Mouse (Mus musculus) midbrain, embryonic 11.5 days (tissue): ENCODE results near the gene Scarb1. TPM values are rescaled to one million over a fixed set of nuclear protein-coding genes. Genes with fewer than 3 reads are reported as not detected.

ENCODE experiments used
- ATAC-seq: fragments of 200-750 bp; cut with Nextera tagmentation; 2 replicates; pipeline ENCODE4 v1.8.0; 2017; ENCODE audit warnings: moderate TSS enrichment, moderate library complexity; ENCODE audit not compliant: low FRiP score
- DNase-seq: peaks from one replicate; pipeline ENCODE4 v3.0.0; 2015; ENCODE audit warnings: low spot score; ENCODE audit errors: missing footprints
- H3K27ac ChIP-seq: fragments of 300-500 bp; sonication (generic); 2 replicates; pipeline ENCODE4 v1.5.1; 2014; ENCODE audit warnings: low read depth, low read length
- H3K27me3 ChIP-seq: fragments of 300-500 bp; sonication (generic); 2 replicates; pipeline ENCODE4 v1.6.1; 2014; ENCODE audit warnings: mild to moderate bottlenecking, low read length, moderate library complexity, mixed read lengths; ENCODE audit not compliant: control insufficient read depth, insufficient read depth
- H3K36me3 ChIP-seq: fragments of 300-500 bp; sonication (generic); 2 replicates; pipeline ENCODE4 v1.6.1; 2014; ENCODE audit warnings: mild to moderate bottlenecking, low read length, moderate library complexity, mixed read lengths; ENCODE audit not compliant: control insufficient read depth, insufficient read depth
- H3K4me1 ChIP-seq: fragments of 300-500 bp; sonication (generic); 2 replicates; pipeline ENCODE4 v1.6.1; 2014; ENCODE audit warnings: low read length; ENCODE audit not compliant: control insufficient read depth, insufficient read depth
- H3K4me2 ChIP-seq: fragments of 300-500 bp; sonication (generic); 2 replicates; pipeline ENCODE4 v1.6.1; 2014; ENCODE audit warnings: mild to moderate bottlenecking, moderate library complexity
- H3K4me3 ChIP-seq: fragments of 300-500 bp; sonication (generic); 2 replicates; pipeline ENCODE4 v1.5.1; 2014; ENCODE audit warnings: low read depth, low read length
- H3K9ac ChIP-seq: fragments of 300-500 bp; sonication (generic); 2 replicates; pipeline ENCODE4 v1.6.1; 2014; ENCODE audit warnings: low read length
- H3K9me3 ChIP-seq: fragments of 300-500 bp; sonication (generic); 2 replicates; pipeline ENCODE4 v1.6.1; 2016; ENCODE audit warnings: low read length; ENCODE audit not compliant: control insufficient read depth
- WGBS: fragments of 180-500 bp; shearing (Covaris S2); extraction: QIAGEN DNeasy Blood & Tissue Kit; methylation state at CpG from one replicate; pipeline ENCODE4 v1.1.7; 2014; 5-methylcytosine and 5-hydroxymethylcytosine counted together
- polyA plus RNA-seq: library from polyadenylated mRNA; unstranded; fragments of >200 nt; fragmentation: Nextera tagmentation; extraction: Ambion mirVana; gene quantifications from 2 replicates; pipeline ENCODE4 v1.2.1, GENCODE M21; 2014

The Scarb1 gene
- polyA plus RNA-seq, 1 experiment from 2014 or later: 26.0 TPM

DNA sequence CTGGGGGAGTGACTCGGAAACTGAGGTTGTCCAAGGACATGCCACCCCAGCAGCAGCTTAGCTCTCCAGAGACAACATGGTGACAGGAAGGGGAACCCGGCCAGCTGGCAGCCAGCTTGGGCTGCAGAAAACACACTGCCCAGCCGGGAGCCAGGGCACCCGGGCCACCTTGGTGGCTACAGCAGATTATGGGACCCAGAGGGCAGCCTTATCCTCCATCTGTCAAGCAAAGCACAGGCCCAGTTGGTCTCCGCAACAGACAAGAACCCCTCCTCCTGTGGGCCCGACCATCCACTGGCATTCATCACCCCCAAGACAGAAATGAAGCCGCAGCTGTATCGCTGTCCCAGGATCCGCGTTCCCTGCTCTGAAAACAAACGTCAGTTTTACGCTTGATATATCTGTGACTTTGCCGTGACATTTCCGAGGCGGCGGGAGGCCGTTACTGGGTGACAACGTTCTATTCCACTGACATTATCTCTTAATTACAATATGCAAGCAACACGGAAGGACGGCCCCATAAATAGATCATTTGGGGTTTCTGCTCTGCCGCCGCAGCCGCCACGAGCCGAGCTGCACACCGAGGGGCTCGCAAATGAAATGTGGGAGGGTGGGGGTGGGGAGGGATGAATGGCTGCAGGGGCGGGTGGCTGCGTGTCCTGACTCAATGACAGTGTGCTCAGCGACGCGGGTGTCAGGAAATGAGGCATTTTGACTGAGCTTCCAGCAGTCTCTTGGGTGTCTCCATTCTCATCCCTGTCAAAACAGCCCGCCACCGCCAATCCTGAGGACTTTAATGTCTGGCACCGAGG, 73.5 kb downstream of the Scarb1 start:
- H3K4me2 ChIP-seq: no peak overlapping the region
- H3K27ac ChIP-seq: peak overlapping the region; percentile 1; the same call in 1 of the 2 replicates
- WGBS: 64% methylated on average over 35 of the region's 35 CpGs
- H3K4me3 ChIP-seq: no peak overlapping the region
- H3K27me3 ChIP-seq: no peaks in the 10 kb centered on the region
- ATAC-seq (peak; percentile 4; the same call in 1 of the 2 replicates), DNase-seq (no peak)
- H3K36me3 ChIP-seq: no peaks in the 10 kb centered on the region
- H3K4me1 ChIP-seq: 0 out of 2 replicates have a peak, but pooled peaks cover 2% of the 10 kb centered on the region
- H3K9ac ChIP-seq: no peak overlapping the region
- H3K9me3 ChIP-seq: no peaks in the 10 kb centered on the region

DNA sequence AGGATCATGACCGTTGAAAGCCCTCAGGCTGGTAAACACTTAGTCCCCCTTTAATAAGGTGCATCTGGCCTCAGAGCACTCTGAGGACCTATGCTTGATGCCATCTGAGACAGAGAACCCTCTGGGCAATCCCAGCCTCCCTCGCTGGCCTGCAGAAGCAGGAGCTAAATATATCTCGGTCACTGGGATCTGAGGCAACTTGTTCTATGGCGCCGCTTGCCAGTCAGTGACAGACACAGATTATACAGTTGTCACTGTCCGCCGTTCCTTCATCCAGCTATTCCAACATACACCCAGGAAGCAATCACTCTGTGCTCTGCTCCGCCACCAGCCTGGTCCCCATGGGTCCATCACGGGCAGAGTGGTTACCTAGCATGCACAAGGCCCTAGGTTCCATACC, 74.8 kb downstream of the Scarb1 start:
- 94% methylated on average over 9 of the region's 9 CpGs for WGBS

DNA sequence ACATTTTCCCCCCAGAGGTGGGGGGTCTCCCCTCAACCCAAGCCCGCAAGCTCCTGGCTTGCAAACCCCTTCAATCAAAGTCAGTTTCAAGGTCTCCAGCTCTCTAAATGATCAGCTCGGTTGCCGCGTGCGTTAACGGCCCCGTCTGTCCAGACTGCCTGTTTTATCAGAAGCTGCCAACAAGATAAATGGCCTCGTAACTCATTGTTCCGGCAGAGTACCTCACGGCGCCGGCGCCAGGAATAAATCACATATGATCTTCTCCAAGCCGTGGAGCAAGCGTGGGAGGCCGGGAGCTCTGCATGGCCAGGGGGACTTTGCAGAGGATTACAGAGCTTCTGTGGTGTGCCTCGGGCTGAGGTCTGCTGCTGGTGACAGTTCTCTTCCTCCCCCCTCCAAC, 76.2 kb downstream of the Scarb1 start:
- no peak for DNase-seq
- WGBS: 85% methylated on average over 17 of the region's 17 CpGs
- ATAC-seq: no peak
- H3K9me3 ChIP-seq: no peaks in the 10 kb centered on the region
- H3K27me3 ChIP-seq: no peaks in the 10 kb centered on the region
- no peak overlapping the region for H3K4me3 ChIP-seq
- H3K9ac ChIP-seq: no peak overlapping the region
- 0 out of 2 replicates have a peak, but pooled peaks cover 2% of the 10 kb centered on the region for H3K4me1 ChIP-seq
- H3K36me3 ChIP-seq: no peaks in the 10 kb centered on the region
- H3K4me2 ChIP-seq: no peak overlapping the region
- no peak overlapping the region for H3K27ac ChIP-seq

More for the DNA sequence above, 74.8 kb downstream of the Scarb1 start:
- no peaks in the 10 kb centered on the region for H3K36me3 ChIP-seq
- no peak for ATAC-seq
- H3K4me2 ChIP-seq: no peak overlapping the region
- DNase-seq: no peak
- no peak overlapping the region for H3K27ac ChIP-seq
- no peak overlapping the region for H3K4me3 ChIP-seq
- no peaks in the 10 kb centered on the region for H3K9me3 ChIP-seq
- no peak overlapping the region for H3K9ac ChIP-seq
- H3K4me1 ChIP-seq: 0 out of 2 replicates have a peak, but pooled peaks cover 2% of the 10 kb centered on the region
- no peaks in the 10 kb centered on the region for H3K27me3 ChIP-seq

DNA sequence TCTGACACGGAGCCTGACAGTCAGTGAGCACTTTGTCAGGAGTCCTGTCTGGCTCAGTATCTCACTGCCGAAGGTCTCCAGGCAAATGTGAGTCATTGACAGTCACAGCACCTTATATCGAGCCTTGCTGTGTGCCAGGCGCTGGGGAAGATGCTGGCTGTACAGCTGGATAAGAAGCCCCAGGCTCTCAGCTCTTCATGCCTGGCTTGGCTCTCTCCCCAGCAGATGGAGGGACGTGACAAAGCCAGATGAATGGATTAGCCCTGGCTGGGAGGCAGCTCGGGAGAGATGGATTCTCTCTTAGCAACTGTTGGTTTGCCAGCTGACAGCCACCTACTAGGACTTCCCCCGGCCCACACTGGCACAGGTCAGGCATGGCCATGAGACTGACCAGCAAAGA, 78.3 kb downstream of the Scarb1 start:
- Histone ChIP-seq H3K36me3 (no peaks in the 10 kb centered on the region), H3K9ac (no peak overlapping the region), H3K4me1 (no peaks in the 10 kb centered on the region), H3K4me2 (no peak overlapping the region), H3K27me3 (no peaks in the 10 kb centered on the region), H3K27ac (no peak overlapping the region), H3K9me3 (no peaks in the 10 kb centered on the region), H3K4me3 (no peak overlapping the region)
- no peak for DNase-seq
- ATAC-seq: no peak; the same call in 1 of the 2 replicates
- 48% methylated on average over 7 of the region's 7 CpGs for WGBS

DNA sequence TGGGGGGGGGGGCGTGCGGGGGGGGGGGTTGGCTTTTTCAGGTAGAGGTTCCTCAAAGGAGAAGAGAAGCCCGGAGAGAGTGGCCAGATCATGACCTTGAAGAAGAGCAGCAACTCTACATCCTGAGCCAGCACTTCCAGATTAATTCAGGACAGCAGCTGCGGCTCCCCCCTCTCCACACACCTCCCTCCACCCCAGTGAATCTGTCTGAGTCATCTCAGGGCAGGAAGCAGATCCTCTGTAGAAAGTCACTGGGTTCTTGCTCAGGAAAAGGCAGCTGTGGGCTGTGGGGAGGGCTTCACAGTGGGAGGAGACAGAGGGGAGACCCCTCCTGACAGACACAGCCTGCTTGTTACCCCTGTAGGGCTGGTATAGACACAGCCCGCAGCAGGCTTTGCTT, 87.0 kb downstream of the Scarb1 start:
- Histone ChIP-seq H3K36me3 (no peaks in the 10 kb centered on the region), H3K27ac (no peak overlapping the region), H3K9me3 (no peaks in the 10 kb centered on the region), H3K4me1 (no peaks in the 10 kb centered on the region), H3K4me2 (no peak overlapping the region), H3K27me3 (no peaks in the 10 kb centered on the region), H3K4me3 (no peak overlapping the region), H3K9ac (no peak overlapping the region)
- ATAC-seq (no peak), DNase-seq (no peak)
- WGBS: 74% methylated on average over 5 of the region's 5 CpGs

DNA sequence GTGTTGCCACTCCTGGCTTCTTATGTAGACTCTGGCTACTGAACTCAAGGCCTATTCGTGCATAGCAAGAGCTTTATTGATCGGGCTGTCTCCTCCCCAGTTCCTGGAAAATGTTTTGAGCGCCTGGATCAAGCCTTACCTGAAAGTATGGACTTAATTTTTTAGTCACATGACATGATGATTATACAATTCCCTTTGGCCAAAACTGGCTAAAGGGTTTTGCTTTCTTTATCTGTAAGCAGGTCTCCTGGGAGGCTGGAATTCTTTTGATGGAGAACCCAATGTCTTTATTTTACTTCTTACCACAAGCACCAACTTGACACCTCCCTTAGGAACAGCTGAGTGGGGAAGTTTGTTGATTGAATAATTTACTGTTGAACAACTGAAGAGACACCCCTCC, 87.4 kb downstream of the Scarb1 start:
- Histone ChIP-seq H3K9me3 (no peaks in the 10 kb centered on the region), H3K4me3 (no peak overlapping the region), H3K4me2 (no peak overlapping the region), H3K9ac (no peak overlapping the region), H3K36me3 (no peaks in the 10 kb centered on the region), H3K4me1 (no peaks in the 10 kb centered on the region), H3K27me3 (no peaks in the 10 kb centered on the region), H3K27ac (no peak overlapping the region)
- ATAC-seq (no peak), DNase-seq (no peak)
- WGBS: 92% methylated on average over 3 of the region's 3 CpGs

DNA sequence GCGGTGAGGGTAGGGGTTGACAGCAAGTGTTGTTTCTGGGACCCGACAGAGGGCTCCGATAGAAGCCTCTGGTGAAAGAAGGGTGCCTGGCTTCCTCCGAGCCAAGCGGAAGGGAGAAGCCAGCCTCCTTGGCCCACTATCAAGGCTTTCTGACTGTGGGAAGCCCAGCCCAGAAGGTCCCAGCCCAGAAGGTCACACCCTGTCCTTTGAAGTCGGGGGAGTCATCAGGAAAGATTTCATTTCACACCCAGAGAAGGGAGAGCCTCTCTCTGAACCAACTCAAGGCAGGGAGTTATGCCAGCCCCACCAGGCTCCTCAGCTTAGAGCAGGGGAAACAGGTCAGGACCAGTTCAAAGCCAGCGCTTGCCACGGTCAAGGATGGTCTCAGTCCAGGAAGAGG, 88.2 kb downstream of the Scarb1 start:
- Histone ChIP-seq H3K36me3 (no peaks in the 10 kb centered on the region), H3K4me3 (no peak overlapping the region), H3K27me3 (no peaks in the 10 kb centered on the region), H3K9ac (no peak overlapping the region), H3K9me3 (no peaks in the 10 kb centered on the region), H3K27ac (no peak overlapping the region), H3K4me1 (no peaks in the 10 kb centered on the region), H3K4me2 (no peak overlapping the region)
- 92% methylated on average over 8 of the region's 8 CpGs for WGBS
- DNase-seq: no peak
- ATAC-seq: no peak

DNA sequence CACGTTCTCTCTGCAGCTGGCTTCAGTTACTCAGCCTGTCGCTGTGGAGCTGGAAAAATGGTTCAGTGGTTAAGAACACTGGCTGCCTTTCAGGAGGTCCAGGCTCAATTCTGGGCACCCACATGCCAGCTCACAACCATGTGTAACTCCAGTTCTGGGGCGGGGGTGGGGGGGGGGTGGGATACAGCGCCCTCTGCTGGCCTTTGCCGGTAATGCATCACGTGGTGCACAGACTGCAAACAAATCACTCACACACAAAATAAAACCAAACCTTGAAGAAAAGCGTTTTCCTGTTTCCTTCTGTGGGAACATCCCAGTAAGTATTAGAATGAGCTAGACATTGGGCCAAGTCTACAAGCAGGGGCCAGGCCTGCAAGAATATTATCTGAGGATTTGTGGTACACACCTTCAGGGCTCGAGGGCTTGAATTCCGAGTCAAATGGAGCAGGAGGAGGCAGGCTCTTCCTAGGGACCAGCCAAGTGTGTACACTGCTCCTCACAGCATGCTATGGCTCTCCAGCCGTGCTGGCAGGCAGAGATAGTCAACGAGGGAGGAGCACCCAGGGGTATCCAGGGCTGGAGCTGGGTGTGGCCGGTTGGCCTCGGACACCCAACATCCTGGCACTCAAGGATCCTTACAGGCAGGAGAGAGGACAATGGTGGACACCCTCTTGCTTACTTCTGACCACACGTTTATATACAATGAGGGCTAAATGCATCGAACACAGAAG, 88.8 kb downstream of the Scarb1 start:
- H3K9me3 ChIP-seq: no peaks in the 10 kb centered on the region
- H3K4me1 ChIP-seq: no peaks in the 10 kb centered on the region
- no peak for ATAC-seq
- H3K27ac ChIP-seq: no peak overlapping the region
- DNase-seq: no peak
- H3K27me3 ChIP-seq: no peaks in the 10 kb centered on the region
- no peaks in the 10 kb centered on the region for H3K36me3 ChIP-seq
- no peak overlapping the region for H3K4me3 ChIP-seq
- 62% methylated on average over 15 of the region's 15 CpGs for whole genome bisulfite sequencing
- H3K9ac ChIP-seq: no peak overlapping the region
- no peak overlapping the region for H3K4me2 ChIP-seq

DNA sequence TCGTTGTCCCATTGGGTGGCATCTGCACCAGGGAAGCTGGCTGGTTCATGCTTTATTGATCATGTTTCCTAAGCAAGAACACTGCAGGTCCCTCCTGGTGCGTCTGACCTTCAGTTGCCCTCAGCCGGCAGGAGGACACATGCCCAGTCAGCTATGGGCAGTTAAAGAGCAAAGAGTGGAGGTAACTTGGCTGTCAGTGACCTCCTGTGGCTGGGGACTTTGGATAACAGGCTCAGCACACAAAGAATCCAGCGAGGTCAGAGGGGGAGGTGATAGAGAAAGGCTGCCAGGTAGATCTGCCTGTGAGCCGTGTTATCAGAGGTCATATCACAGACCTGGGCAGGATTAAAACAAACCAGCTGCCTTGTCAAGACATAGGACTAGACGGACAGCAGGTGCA, 91.7 kb downstream of the Scarb1 start:
- H3K9ac ChIP-seq: no peak overlapping the region
- H3K9me3 ChIP-seq: no peaks in the 10 kb centered on the region
- ATAC-seq (no peak), DNase-seq (no peak)
- no peak overlapping the region for H3K4me3 ChIP-seq
- H3K4me1 ChIP-seq: peaks cover 16% of the 10 kb centered on the region
- no peaks in the 10 kb centered on the region for H3K27me3 ChIP-seq
- H3K27ac ChIP-seq: no peak overlapping the region
- no peaks in the 10 kb centered on the region for H3K36me3 ChIP-seq
- no peak overlapping the region for H3K4me2 ChIP-seq
- 57% methylated on average over 6 of the region's 6 CpGs for whole genome bisulfite sequencing
